Mouse (Mus musculus) urinary bladder, adult 2 months (tissue): ENCODE measurements around the gene Tnfrsf25. TPM values are rescaled to one million over a fixed set of nuclear protein-coding genes. Genes with fewer than 3 reads are reported as not detected.

Experiments
- DNase-seq: peaks from one replicate; pipeline ENCODE4 v3.0.0; 2022; ENCODE audit warnings: low spot score
- polyA plus RNA-seq: library from polyadenylated mRNA; depleted of rRNA; stranded (reverse); fragments of >200 nt; gene quantifications from 2 replicates; pipeline ENCODE4 v1.2.3, GENCODE M21; 2012

The Tnfrsf25 gene
- polyA plus RNA-seq, 1 experiment = 3.7 TPM

GRCm38 (mm10) chr4:152121183-152121505 lies 5.4 kb downstream of the Tnfrsf25 start:
- no peak for DNase-seq

- no peak for DNase-seq
Observed at GRCm38 (mm10) chr4:152124361-152124961, 8.7 kb downstream of the Tnfrsf25 start.

- no peak for DNase-seq
Observed at GRCm38 (mm10) chr4:152125161-152126025, 9.7 kb downstream of the Tnfrsf25 start.

- no peak for DNase-seq
Observed at GRCm38 (mm10) chr4:152126026-152126920, 10.5 kb downstream of the Tnfrsf25 start.

- no peak for DNase-seq
Observed at GRCm38 (mm10) chr4:152127884-152128283, 12.2 kb downstream of the Tnfrsf25 start.

- no peak for DNase-seq
Observed at GRCm38 (mm10) chr4:152128784-152129183, 13.1 kb downstream of the Tnfrsf25 start.

- DNase-seq = no peak
Observed at GRCm38 (mm10) chr4:152129395-152129930, 13.7 kb downstream of the Tnfrsf25 start.

- no peak for DNase-seq
Observed at GRCm38 (mm10) chr4:152130771-152131653, 15.3 kb downstream of the Tnfrsf25 start.

- DNase-seq = no peak
Observed at GRCm38 (mm10) chr4:152131809-152132771, 16.4 kb downstream of the Tnfrsf25 start.

- DNase-seq = no peak
Observed at GRCm38 (mm10) chr4:152132772-152133169, 17.0 kb downstream of the Tnfrsf25 start.

GRCm38 (mm10) chr4:152133213-152133612 lies 17.5 kb downstream of the Tnfrsf25 start:
- DNase-seq = no peak

GRCm38 (mm10) chr4:152134507-152134906 lies 18.8 kb downstream of the Tnfrsf25 start:
- DNase-seq = no peak

GRCm38 (mm10) chr4:152135363-152135762 lies 19.6 kb downstream of the Tnfrsf25 start:
- DNase-seq = no peak

- no peak for DNase-seq
Observed at GRCm38 (mm10) chr4:152136112-152136875, 20.6 kb downstream of the Tnfrsf25 start.

GRCm38 (mm10) chr4:152136876-152137250 lies 21.1 kb downstream of the Tnfrsf25 start:
- no peak for DNase-seq

GRCm38 (mm10) chr4:152138497-152139260 lies 22.9 kb downstream of the Tnfrsf25 start:
- peak; percentile 83 for DNase-seq

GRCm38 (mm10) chr4:152140441-152140840 lies 24.7 kb downstream of the Tnfrsf25 start:
- DNase-seq = no peak

- no peak for DNase-seq
Observed at GRCm38 (mm10) chr4:152141521-152142135, 25.9 kb downstream of the Tnfrsf25 start.
